Mouse (Mus musculus) midbrain, postnatal 0 days (tissue): ENCODE measurements around the gene S1pr5. TPM values are rescaled to one million over a fixed set of nuclear protein-coding genes. Genes with fewer than 3 reads are reported as not detected.
A peak's percentile ranks its signal among the peaks of the same experiment; 100 is the strongest.

Experiments used
- ATAC-seq: fragments of 200-750 bp; cut with Nextera tagmentation; 2 replicates; pipeline ENCODE4 v1.8.0; 2017; ENCODE audit warnings: moderate number of reproducible peaks, mild to moderate bottlenecking, moderate TSS enrichment, moderate library complexity; ENCODE audit not compliant: low FRiP score
- DNase-seq: peaks from one replicate; pipeline ENCODE4 v3.0.0-alpha.2; 2015; ENCODE audit warnings: low spot score
- H3K27ac ChIP-seq: fragments of 300-500 bp; sonication (generic); 2 replicates; pipeline ENCODE4 v1.5.1; 2014; ENCODE audit warnings: low read depth, mild to moderate bottlenecking, low read length, mixed read lengths
- H3K27me3 ChIP-seq: fragments of 300-500 bp; sonication (generic); 2 replicates; pipeline ENCODE4 v1.6.1; 2014; ENCODE audit warnings: low read length, control low read depth, mixed read lengths; ENCODE audit not compliant: insufficient read depth
- H3K36me3 ChIP-seq: fragments of 300-500 bp; sonication (generic); 2 replicates; pipeline ENCODE4 v1.6.1; 2014; ENCODE audit warnings: low read length, control low read depth, mixed read lengths; ENCODE audit not compliant: insufficient read depth
- H3K4me1 ChIP-seq: fragments of 300-500 bp; sonication (generic); 2 replicates; pipeline ENCODE4 v1.6.1; 2014; ENCODE audit warnings: mild to moderate bottlenecking, control low read depth, antibody characterized with exemption, low read length, mixed read lengths; ENCODE audit not compliant: insufficient read depth
- H3K4me2 ChIP-seq: fragments of 300-500 bp; sonication (generic); 2 replicates; pipeline ENCODE4 v1.6.1; 2014; ENCODE audit warnings: low read depth, mild to moderate bottlenecking, low read length, mixed read lengths; ENCODE audit not compliant: poor library complexity, severe bottlenecking
- H3K4me3 ChIP-seq: fragments of 300-500 bp; sonication (generic); 2 replicates; pipeline ENCODE4 v1.5.1; 2014; ENCODE audit warnings: low read depth, mild to moderate bottlenecking, low read length, moderate library complexity
- H3K9ac ChIP-seq: fragments of 300-500 bp; sonication (generic); replicated peaks from 2 replicates; pipeline ENCODE4 v1.6.1; 2014; ENCODE audit warnings: mild to moderate bottlenecking, low read length, moderate library complexity, mixed read lengths; ENCODE audit not compliant: poor library complexity, severe bottlenecking
- H3K9me3 ChIP-seq: fragments of 300-500 bp; sonication (generic); 2 replicates; pipeline ENCODE4 v1.6.1; 2016; ENCODE audit warnings: low read length, control low read depth
- CTCF ChIP-seq: IDR thresholded peaks from 2 replicates; pipeline ENCODE4 v1.5.1; 2016; ENCODE audit warnings: antibody characterized with exemption, mild to moderate bottlenecking
- WGBS: fragments of 180-500 bp; shearing (Covaris S2); extraction: QIAGEN DNeasy Blood & Tissue Kit; methylation state at CpG from one replicate; pipeline ENCODE4 v1.1.7; 2014; 5-methylcytosine and 5-hydroxymethylcytosine counted together
- polyA plus RNA-seq: library from polyadenylated mRNA; unstranded; fragments of >200 nt; fragmentation: Nextera tagmentation; extraction: Ambion mirVana; gene quantifications from 2 replicates; pipeline ENCODE4 v1.2.1, GENCODE M21; 2015
- total RNA-seq: library from RNA; depleted of rRNA; stranded (reverse); fragments of >200 nt; gene quantifications from 2 replicates; pipeline ENCODE4 v1.2.3, GENCODE M21; 2014

Gene S1pr5
- total and polyA plus RNA-seq, 2 experiments from 2014 or later = 2.7 to 4.2 TPM

DNA sequence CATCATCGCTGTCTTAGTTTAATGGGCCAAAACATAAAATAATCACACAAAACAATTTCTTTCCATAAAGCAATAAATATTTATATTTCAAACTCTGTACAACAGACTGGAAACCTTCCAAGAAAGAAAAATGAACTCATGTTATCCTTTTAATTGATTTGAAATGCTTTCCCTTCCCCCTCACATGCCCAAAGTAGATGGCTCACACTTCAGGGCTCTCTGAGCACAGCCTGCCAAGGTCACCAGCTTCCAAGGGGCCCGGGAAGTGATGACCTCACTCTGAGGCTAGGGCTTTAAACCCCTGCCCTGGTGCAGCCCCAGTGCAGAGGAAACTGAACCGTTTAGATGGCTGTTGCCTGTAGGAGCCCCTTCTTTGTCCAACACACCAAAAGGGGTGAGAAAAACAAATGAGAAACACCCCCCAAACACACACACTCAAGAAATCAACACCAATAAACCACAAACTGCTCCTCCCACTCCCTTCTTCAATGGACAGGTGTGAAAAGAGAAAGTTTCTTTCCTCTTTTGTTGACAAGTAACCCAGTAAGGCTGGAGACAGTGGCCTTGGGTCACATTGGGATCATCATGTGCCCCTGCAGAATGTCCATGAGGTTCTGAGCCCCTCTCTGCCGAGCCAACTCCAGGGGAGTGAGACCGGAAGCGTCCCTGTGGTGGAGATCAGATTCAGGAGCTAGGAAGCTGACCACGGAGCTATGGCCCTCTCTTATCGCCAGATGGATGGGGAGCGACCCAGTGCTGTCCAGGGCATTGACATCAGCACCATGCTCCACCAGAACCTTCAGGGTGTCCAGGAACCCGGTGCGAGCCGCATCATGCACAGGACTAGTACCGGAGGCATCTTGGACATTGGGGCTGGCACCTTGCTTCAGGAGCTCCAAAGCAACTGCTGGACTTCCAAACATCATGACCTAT, 40.4 kb upstream of the S1pr5 start:
- no peak for TF ChIP-seq CTCF
- H3K4me2 ChIP-seq = peak overlapping the region; percentile 72
- H3K9ac ChIP-seq = peak overlapping the region; percentile 70
- no peak for ATAC-seq
- H3K4me3 ChIP-seq = peak overlapping the region; percentile 54
- peak overlapping the region; percentile 78 for H3K27ac ChIP-seq
- H3K4me1 ChIP-seq = peaks cover 19% of the 10 kb centered on the region; the same call in 1 of the 2 replicates
- WGBS = 79% methylated on average over 13 of the region's 13 CpGs
- H3K36me3 ChIP-seq = peaks cover 13% of the 10 kb centered on the region; the same call in 1 of the 2 replicates
- H3K9me3 ChIP-seq = no peaks in the 10 kb centered on the region
- no peaks in the 10 kb centered on the region for H3K27me3 ChIP-seq
- no peak for DNase-seq

DNA sequence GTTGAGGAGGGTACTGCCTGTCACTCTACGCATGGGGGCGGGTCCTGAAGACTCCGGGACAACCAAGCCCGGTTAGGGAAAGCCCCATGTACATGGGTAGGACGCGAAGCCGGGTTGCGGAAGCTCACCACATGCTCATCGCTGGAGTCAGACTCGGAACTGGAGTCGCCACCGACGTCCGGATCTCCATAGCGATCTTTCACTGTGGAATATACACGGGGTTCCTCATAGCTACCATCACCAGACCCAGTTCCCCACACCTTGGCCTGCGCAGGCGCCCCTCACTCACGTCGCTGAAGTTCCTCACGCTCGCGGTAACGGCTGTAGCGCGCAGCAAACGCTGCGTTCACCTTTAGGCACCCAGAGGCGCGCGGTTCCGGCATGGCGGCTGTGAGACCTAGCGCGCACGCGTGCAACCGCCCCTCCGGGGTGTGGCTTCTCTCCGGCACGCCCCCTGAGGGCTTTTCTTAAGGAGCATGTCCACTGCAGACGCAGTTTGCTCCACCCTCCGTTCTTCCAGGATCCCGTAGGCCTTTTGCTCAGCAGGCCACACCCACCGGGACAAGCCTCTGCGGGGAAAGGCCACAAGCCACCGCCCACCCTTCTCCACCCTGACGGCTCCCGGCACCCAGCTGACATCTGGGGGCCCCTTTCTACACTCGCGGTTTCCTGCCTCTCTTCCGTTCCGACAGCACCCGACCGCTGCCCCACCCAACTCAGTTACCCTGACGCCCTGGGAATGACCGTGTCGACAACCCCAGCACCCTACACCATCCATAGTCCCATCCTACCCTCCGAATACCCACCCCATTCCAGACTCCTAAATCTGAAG, 39.5 kb upstream of the S1pr5 start, which contains the start of gene Kri1:
Gene Kri1, minus strand, starts transcription at position 399 of the 832 bp plus-strand sequence.
- Histone ChIP-seq H3K9ac (peak within 1 kb of the TSS; percentile 70), H3K9me3 (no peaks in the 10 kb centered on the region), H3K4me2 (peak within 1 kb of the TSS; percentile 72), H3K4me3 (peak within 1 kb of the TSS; percentile 54), H3K4me1 (peaks cover 19% of the 10 kb centered on the region; the same call in 1 of the 2 replicates), H3K36me3 (peaks cover 16% of the 10 kb centered on the region; the same call in 1 of the 2 replicates), H3K27ac (peak within 1 kb of the TSS; percentile 78), H3K27me3 (no peaks in the 10 kb centered on the region)
- DNase-seq = peak; percentile 99
- under 1% methylated on average over 59 of the region's 59 CpGs for WGBS
- peak; percentile 20; the same call in 1 of the 2 replicates for TF ChIP-seq CTCF
- ATAC-seq = peak; percentile 77

DNA sequence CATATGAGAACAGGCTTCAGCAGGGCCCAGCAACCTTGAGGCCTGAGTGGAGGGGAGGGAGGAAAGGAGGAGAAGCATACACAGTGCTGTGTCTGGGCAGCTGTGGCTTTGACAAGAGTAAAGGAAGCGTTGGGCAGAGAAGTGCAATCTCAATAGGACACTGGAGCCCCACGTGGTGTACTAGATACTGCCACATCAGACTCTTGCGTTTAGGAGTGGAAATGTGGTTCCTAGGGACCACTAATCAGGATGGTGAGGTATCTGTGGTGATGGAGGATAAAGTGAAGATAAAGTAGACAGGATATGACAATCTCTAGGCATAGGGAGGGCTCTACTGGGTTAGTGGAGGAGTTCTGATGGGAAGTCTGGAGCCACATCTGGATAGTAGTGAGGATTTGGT, 38.5 kb upstream of the S1pr5 start:
- DNase-seq (no peak), ATAC-seq (no peak)
- H3K27ac ChIP-seq = 0 out of 2 replicates have a peak overlapping the region, but pooled peaks have one; percentile 78
- 73% methylated on average over 3 of the region's 3 CpGs for WGBS
- H3K36me3 ChIP-seq = peaks cover 22% of the 10 kb centered on the region; the same call in 1 of the 2 replicates
- no peaks in the 10 kb centered on the region for H3K27me3 ChIP-seq
- H3K9ac ChIP-seq = peak overlapping the region; percentile 70; the same call in 1 of the 2 replicates
- peaks cover 19% of the 10 kb centered on the region; the same call in 1 of the 2 replicates for H3K4me1 ChIP-seq
- no peaks in the 10 kb centered on the region for H3K9me3 ChIP-seq
- H3K4me3 ChIP-seq = peak overlapping the region; percentile 54; the same call in 1 of the 2 replicates
- peak overlapping the region; percentile 72 for H3K4me2 ChIP-seq
- no peak for TF ChIP-seq CTCF

DNA sequence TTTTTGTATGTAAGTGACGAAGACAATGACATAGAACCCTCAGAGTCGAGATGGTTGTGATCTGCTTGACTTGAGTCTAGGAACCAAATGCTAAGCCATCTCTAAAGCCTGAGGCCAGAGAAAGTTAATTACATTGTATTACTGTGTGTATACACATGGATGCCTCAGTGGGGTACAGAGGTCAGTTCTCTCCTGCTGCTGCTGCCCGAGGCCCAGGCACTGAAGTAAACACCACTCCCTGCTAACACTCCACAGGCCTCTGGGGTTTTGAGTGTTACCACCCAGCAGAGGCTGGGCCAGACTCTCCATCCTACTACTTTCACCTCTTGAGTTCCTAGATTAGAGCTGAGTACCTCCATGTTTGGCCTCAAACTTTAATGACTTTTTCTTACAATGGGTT, 35.8 kb upstream of the S1pr5 start:
- Histone ChIP-seq H3K9me3 (no peaks in the 10 kb centered on the region), H3K4me1 (peaks cover 12% of the 10 kb centered on the region; the same call in 1 of the 2 replicates), H3K27me3 (no peaks in the 10 kb centered on the region), H3K9ac (no peak overlapping the region), H3K4me3 (no peak overlapping the region), H3K27ac (no peak overlapping the region), H3K4me2 (no peak overlapping the region), H3K36me3 (peaks cover 47% of the 10 kb centered on the region)
- ATAC-seq (no peak), DNase-seq (no peak)
- TF ChIP-seq CTCF = no peak
- 86% methylated on average over 3 of the region's 3 CpGs for WGBS

DNA sequence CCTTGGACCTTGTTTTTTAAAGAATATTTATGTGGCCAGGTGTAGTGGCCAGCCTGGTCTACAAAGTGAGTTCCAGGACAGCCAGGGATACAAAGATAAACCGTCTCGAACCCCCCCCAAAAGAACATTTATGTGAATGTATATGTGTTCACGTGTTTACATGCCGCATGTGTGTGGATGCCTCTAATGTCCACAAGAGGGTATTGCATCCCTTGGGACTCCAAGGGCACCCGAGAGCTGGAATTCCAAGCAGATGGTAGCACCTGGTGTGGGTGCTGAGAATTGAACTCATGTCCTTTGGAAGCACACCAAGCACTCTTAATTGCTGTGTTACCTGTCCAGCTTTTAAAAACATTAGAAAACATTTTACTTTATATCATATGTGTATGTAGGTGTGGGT, 35.3 kb upstream of the S1pr5 start:
- no peak overlapping the region for H3K9ac ChIP-seq
- DNase-seq (no peak), ATAC-seq (no peak)
- no peaks in the 10 kb centered on the region for H3K27me3 ChIP-seq
- 90% methylated on average over 5 of the region's 5 CpGs for WGBS
- peaks cover 48% of the 10 kb centered on the region for H3K36me3 ChIP-seq
- H3K9me3 ChIP-seq = no peaks in the 10 kb centered on the region
- H3K4me3 ChIP-seq = no peak overlapping the region
- H3K27ac ChIP-seq = no peak overlapping the region
- peaks cover 9% of the 10 kb centered on the region; the same call in 1 of the 2 replicates for H3K4me1 ChIP-seq
- no peak overlapping the region for H3K4me2 ChIP-seq
- TF ChIP-seq CTCF = peak; percentile 31; the same call in 1 of the 2 replicates
